Mouse (Mus musculus): ENCODE measurements around the gene Nhej1.

Nhej1 gene

DNA sequence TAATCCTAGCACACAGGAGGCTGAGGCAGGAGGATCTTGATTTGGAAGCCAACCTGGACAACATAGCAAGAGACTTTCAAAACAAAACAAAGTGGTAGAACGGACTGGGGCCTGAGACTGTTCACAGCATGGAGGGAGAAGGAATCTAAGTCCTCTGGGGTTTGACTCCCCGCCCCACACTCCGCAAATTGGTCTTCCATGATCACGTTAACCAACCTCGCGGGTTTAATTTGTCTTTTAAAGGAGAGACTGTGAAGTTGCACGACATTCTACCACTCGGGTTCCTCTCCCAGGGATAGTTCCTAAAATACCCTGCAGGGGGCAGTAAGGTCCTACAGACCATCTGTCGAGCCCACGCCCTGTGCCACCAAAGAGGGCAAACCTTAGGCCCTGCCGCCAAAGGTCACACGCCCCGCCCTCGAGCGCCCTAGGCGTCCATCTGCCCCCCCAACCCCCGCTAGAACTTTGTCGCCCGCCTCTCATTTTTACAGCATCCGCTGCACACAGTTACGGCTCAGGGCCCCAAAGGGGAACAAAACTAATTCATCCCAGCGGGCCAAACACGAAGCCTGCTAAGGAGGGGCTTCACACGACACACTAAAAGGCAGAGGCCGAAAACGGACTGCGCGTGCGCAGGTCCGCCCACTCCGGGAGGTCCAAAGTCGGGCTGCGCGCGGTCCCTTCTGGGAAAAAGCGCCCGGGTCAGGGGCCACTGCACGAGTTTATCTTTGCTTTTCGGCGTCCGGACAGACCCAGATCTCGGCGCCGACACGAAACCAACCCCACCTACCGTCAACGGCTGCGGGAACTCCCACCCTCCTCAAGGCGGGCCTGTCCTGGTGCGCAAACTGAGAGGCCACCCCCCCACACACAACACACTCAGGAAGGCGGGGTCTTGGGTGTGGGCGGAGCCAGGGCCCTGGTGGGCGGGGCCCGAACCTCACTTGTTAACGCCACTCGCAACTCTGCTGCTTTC is at the start of gene Nhej1:
Gene Nhej1 (minus strand): TSS at position 855 of the 976 bp plus-strand sequence.
- DNase-seq (ENCODE audit: low spot score), result peak; percentile 93

DNA sequence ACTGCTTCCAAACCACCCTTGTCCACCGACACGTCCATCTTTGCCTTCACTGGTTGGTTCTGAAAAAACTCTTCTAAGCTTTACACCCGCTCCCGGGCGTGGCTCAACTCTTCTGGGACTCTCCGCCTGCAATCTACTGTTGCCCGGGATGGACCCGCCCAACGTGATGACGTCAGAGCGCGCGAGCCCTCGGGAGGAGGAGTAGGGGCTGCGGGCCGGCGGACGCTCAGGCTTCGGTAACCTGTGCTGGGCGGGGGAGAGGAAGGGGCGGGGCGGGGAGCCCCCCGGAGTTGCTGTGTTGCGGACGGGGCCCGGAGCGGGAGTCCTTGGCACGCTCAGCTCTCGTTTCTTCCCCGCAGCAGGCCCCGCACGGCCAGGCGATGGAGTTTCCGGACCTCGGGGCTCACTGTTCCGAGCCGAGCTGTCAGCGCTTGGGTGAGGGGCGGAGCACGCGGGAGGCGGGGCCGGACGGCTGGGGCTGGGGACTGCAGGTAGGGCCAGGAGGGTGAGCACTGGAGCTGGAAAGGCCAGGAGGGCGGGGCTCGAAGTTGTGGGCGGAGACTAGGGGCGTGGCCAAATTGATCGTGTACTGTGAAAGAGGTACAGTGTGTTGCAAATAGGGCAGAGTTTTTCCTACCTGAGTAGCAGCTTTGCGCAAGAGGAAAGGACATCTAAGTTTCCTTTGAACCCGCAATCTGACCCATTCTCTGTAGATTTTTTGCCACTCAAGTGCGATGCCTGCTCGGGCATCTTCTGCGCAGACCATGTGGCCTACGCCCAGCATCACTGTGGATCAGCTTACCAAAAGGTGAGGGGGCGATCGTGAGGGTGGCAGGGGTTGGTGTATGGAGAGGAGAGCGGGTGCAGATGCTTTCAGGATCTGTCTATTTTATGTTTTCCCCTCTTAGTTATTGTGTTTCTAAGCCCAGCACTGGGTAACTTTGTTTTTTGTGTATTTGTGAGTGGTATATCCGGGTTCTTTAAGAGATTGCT is 43.8 kb upstream of the Nhej1 start, which contains the start of gene Zfand2b:
Gene Zfand2b (plus strand): TSS at position 175 of the 993 bp plus-strand sequence.
- DNase-seq (ENCODE audit: low spot score), result peak; percentile 97

GRCm38 (mm10) chr1:75168093-75168471 is 43.1 kb upstream of the Nhej1 start:
- DNase-seq (ENCODE audit: low spot score), result no peak

DNA sequence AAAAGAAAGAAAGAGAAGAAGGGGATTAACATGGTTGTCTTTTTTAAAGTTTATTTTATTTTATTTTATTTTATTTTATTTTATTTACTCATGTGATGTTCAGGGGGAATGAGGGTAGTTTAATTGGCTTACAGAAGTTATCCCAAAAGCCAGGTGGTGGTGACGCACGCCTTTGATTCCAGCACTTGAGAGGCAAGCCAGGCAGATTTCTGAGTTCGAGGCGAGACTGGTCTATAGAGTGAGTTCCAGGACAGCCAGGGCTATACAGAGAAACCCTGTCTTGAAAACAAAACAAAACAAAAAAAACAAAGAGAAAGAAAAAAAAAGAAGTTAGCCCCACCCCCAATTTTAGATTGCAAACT is 35.2 kb upstream of the Nhej1 start:
- DNase-seq (ENCODE audit: low spot score), result no peak

GRCm38 (mm10) chr1:75159540-75160255 is 34.7 kb upstream of the Nhej1 start:
- DNase-seq (ENCODE audit: low spot score), result no peak

- no peak for DNase-seq (ENCODE audit: low spot score)
Observed at GRCm38 (mm10) chr1:75158990-75159389, 34.0 kb upstream of the Nhej1 start.

DNA sequence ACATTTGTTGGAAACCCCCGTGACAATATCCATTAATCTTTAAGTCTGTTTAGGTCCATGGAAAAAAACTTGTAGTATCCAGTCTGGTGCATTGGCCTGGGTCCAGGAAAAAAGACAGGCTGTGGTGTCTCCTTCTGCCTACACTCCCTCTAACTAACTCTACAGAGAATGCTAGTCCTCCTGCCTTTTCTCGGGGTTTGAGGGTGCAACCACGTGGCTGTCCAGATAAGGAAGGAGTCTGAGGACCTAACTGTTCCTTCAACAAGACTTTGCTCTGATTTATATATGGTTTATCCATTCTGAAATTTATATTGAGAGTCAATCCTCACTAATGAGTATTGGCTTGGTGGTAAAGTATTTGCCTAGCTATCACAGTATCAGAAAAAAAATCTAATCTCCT is 30.8 kb upstream of the Nhej1 start:
- no peak for DNase-seq (ENCODE audit: low spot score)

DNA sequence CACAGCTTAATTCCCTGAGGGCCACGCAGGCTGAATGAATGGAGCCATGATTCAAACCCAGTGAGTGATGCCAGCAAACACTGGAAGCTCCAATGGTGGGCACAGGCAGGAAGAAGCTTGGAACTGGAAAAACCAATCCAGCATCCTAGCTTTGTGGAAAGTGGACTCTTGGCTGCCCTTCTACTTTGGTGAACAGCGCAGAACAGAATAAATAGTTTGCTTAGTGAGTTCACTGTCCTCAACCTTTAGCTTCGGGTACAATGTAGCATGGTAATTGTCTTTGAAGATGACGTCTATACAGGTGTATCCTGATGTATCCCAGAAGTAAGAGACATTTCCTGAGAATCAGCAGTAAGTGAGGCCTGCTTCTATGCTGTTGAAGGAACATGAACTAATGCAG is 23.7 kb upstream of the Nhej1 start:
- no peak for DNase-seq (ENCODE audit: low spot score)

DNA sequence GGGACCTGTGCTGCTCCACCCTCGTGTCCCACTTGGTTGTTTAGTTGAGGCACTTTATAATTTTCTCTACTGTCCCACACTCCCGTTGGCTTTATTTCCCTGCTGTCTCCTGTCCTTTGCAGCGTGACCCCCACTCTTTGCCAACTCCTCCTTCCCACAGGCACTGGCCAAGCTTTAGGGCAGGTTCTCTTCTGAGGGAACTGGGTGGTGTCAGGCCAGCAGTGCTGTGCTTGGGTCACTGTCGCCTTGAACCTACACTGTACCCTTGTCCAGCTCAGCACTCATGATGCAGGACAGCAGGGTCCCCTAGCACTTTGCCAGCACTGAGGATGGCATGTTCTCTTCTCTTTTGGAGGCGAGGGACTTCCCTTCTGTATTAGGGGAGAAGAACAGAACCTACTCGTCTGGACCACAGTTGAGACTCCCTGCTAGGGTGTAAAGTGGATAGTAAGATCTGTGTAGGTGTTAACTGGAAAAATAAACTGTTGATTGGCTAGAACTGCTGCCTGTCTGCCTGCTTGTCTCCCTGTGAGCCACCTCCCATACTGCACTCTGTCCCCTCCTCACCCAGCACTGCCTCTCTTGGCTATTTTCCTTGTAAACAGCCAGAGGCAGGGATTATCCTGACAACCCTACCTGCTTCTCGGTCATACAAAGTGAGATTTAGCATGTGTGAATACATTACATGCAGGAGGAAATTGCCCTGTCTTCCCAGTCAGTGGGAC is 22.6 kb upstream of the Nhej1 start:
- no peak for DNase-seq (ENCODE audit: low spot score)

- DNase-seq (ENCODE audit: low spot score), result no peak
Observed at GRCm38 (mm10) chr1:75145589-75145988, 20.6 kb upstream of the Nhej1 start.

- peak; percentile 97 for DNase-seq (ENCODE audit: low spot score)
Observed at GRCm38 (mm10) chr1:75142301-75143261, 17.6 kb upstream of the Nhej1 start, which contains the start of the genes Cnppd1 and Retreg2. Gene Cnppd1 (minus strand): TSS chr1:75142711. Gene Retreg2 (plus strand): TSS chr1:75142778.

DNA sequence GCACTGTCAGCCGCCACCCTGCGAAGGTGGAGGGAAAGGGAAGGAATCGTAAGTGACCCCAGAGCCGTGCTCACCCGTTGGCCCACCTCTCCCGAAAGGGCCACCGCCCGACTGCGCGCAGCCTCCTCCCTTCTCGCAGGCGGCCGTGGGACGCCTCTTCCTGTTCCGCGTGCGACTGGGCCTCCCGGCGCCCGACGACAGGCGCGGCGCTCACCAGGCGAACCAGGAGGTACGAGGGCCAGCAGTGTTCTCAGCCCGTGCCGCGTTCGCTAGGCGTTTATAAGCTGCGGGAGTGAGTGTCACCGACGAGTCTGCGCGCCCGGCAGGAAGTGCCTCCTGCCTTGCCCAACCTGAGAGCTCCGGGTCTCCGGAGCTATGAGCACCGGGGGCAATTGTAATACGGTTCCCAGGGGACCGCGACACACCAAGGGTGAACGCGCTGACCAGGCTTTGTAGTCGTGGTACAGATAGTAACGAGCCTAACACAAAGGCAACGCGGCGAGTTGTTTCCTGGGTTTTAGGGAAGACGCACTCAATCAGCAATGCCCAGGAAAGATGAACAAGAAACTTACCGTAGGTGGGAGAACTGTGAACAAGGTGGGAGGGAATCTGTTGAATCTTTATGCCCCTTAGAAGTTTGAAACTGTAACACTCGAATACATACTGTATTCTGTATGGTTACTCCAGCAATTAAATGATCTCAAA is 16.6 kb upstream of the Nhej1 start:
- DNase-seq (ENCODE audit: low spot score), result peak; percentile 74

DNA sequence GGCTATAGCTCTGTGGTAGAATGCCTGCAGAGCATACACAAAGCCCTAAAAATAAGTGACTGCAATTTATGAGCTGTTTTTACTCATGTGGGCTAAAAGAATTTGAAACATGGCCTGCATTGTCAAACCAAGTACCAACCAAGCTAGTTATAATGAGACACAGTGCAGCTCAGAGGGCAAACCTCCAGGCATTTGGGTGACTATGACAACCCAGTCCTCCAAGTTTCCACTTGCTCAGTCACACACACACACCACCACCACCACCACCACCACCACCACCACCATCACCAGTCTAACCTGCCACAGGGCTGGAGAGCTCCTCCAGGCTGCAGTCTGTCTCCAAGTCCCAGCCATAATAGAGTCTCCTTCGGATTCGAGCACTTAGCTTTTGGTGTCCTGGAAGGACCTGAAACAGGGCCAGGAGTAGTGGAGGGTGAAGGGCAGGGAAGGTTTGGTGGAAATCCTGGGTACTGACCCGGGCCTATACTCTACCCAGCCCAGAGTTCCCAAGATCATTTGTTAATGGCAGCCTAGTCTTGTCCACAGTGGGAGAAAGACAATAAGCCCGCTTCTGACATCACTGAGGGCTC is 15.7 kb upstream of the Nhej1 start:
- no peak for DNase-seq (ENCODE audit: low spot score)

GRCm38 (mm10) chr1:75138448-75138847 is 13.4 kb upstream of the Nhej1 start:
- DNase-seq (ENCODE audit: low spot score), result no peak

- DNase-seq (ENCODE audit: low spot score), result no peak
Observed at GRCm38 (mm10) chr1:75136730-75137129, 11.7 kb upstream of the Nhej1 start.

GRCm38 (mm10) chr1:75136293-75136692 is 11.3 kb upstream of the Nhej1 start:
- DNase-seq (ENCODE audit: low spot score), result no peak

DNA sequence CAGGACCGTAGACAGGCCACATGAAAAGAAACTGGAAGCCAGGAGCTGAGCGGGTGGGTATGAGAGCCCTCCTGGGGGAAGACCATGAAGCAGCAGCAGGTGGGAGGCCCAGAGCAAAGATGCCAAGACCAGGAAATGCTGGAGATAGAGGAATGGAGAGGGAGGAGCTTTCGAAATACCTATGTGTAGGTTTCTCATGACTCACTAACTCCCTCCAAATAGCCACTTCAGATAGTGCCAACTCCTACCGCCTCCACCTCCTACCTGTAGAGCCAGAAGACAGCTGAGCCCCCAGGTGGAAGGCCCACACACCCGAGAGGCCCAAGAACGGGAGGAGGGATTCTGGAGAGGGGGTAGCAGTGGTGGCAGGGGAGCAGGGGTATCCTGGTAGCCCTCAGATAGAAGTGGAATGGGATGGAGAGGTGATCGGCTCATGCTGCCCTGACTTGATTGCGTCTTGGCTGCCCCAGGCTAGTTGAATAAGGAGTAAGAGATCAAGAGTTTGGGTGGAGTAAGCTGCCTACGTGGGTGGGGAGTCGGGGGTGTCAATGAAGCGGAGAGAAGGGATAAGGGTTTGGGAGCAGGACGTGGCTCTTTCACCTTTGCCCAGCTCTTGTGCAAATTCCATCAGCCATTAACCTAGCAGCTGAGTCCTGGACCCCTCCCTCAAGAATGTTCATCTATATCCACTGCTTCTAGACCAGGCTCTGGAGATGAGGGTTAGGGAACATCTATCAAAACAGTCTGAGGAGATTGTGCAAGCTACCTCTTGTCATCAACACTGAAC is 8.6 kb upstream of the Nhej1 start, which contains the start of gene Slc23a3:
Gene Slc23a3 (minus strand): TSS at position 470 of the 787 bp plus-strand sequence.
- DNase-seq (ENCODE audit: low spot score), result no peak

- no peak for DNase-seq (ENCODE audit: low spot score)
Observed at GRCm38 (mm10) chr1:75128641-75129040, 3.6 kb upstream of the Nhej1 start.
